Mouse (Mus musculus) embryonic facial prominence, embryonic 11.5 days (tissue): ENCODE results near the gene Bcorl1. TPM values are rescaled to one million over a fixed set of nuclear protein-coding genes. Genes with fewer than 3 reads are reported as not detected.
A peak's percentile ranks its signal among the peaks of the same experiment; 100 is the strongest.

ENCODE experiments used
- ATAC-seq: fragments of 200-750 bp; cut with Nextera tagmentation; replicated peaks from 2 replicates; pipeline ENCODE4 v1.8.0; 2017; ENCODE audit warnings: low read depth; ENCODE audit not compliant: insufficient number of reproducible peaks, low FRiP score, low TSS enrichment
- DNase-seq: peaks from one replicate; pipeline ENCODE4 v3.0.0-alpha.2; 2015; ENCODE audit warnings: low spot score
- H3K27ac ChIP-seq: fragments of 300-500 bp; sonication (generic); replicated peaks from 2 replicates; pipeline ENCODE4 v1.5.1; 2014; ENCODE audit warnings: mild to moderate bottlenecking, low read depth, low read length, control low read depth
- H3K27me3 ChIP-seq: fragments of 300-500 bp; sonication (generic); 2 replicates; pipeline ENCODE4 v1.6.1; 2014; ENCODE audit warnings: mild to moderate bottlenecking, low read length, moderate library complexity, mixed read lengths; ENCODE audit not compliant: control insufficient read depth, insufficient read depth
- H3K36me3 ChIP-seq: fragments of 300-500 bp; sonication (generic); replicated peaks from 2 replicates; pipeline ENCODE4 v1.6.1; 2014; ENCODE audit warnings: low read depth, mild to moderate bottlenecking, low read length, moderate library complexity, mixed read lengths; ENCODE audit not compliant: control insufficient read depth, insufficient read depth
- H3K4me1 ChIP-seq: fragments of 300-500 bp; sonication (generic); 2 replicates; pipeline ENCODE4 v1.6.1; 2014; ENCODE audit warnings: low read length, mixed read lengths; ENCODE audit not compliant: control insufficient read depth, insufficient read depth
- H3K4me2 ChIP-seq: fragments of 300-500 bp; sonication (generic); 2 replicates; pipeline ENCODE4 v1.6.1; 2014; ENCODE audit warnings: low read depth, mild to moderate bottlenecking, control low read depth, low read length, moderate library complexity
- H3K4me3 ChIP-seq: fragments of 300-500 bp; sonication (generic); 2 replicates; pipeline ENCODE4 v1.5.1; 2014; ENCODE audit warnings: low read depth, low read length, control low read depth
- H3K9ac ChIP-seq: fragments of 300-500 bp; sonication (generic); replicated peaks from 2 replicates; pipeline ENCODE4 v1.6.1; 2014; ENCODE audit warnings: mild to moderate bottlenecking, control low read depth, low read length
- H3K9me3 ChIP-seq: fragments of 300-500 bp; sonication (generic); replicated peaks from 2 replicates; pipeline ENCODE4 v1.6.1; 2016; ENCODE audit warnings: mild to moderate bottlenecking, low read length, inconsistent platforms, mixed read lengths; ENCODE audit not compliant: control insufficient read depth
- WGBS: fragments of 180-500 bp; shearing (Covaris S2); extraction: QIAGEN DNeasy Blood & Tissue Kit; methylation state at CpG from one replicate; pipeline ENCODE4 v1.1.7; 2014; 5-methylcytosine and 5-hydroxymethylcytosine counted together
- polyA plus RNA-seq: library from polyadenylated mRNA; unstranded; fragments of >200 nt; fragmentation: Nextera tagmentation; extraction: Ambion mirVana; gene quantifications from 2 replicates; pipeline ENCODE4 v1.2.1, GENCODE M21; 2014

The Bcorl1 gene
- polyA plus RNA-seq, 1 experiment from 2014 or later, result 3.2 TPM

GRCm38 (mm10) chrX:48340441-48341049 is 613 bp upstream of the Bcorl1 start:
- H3K4me3 ChIP-seq, result peak overlapping the region; percentile 53
- no peak for DNase-seq
- H3K9ac ChIP-seq, result peak overlapping the region; percentile 55
- ATAC-seq, result no peak
- no peaks in the 10 kb centered on the region for H3K36me3 ChIP-seq
- H3K9me3 ChIP-seq, result no peaks in the 10 kb centered on the region
- peak overlapping the region; percentile 67 for H3K4me2 ChIP-seq
- no peak overlapping the region for H3K27ac ChIP-seq
- no peaks in the 10 kb centered on the region for H3K4me1 ChIP-seq
- 0 out of 2 replicates have a peak, but pooled peaks cover 3% of the 10 kb centered on the region for H3K27me3 ChIP-seq
- WGBS, result 19% methylated on average over 28 of the region's 35 CpGs

GRCm38 (mm10) chrX:48341621-48342161 is 533 bp downstream of the Bcorl1 start:
- 11% methylated on average over 25 of the region's 73 CpGs for WGBS
- ATAC-seq (peak; percentile 46; the same call in 1 of the 2 replicates), DNase-seq (peak; percentile 64)
- no peak overlapping the region for H3K27ac ChIP-seq
- no peaks in the 10 kb centered on the region for H3K9me3 ChIP-seq
- 0 out of 2 replicates have a peak, but pooled peaks cover 3% of the 10 kb centered on the region for H3K27me3 ChIP-seq
- peak overlapping the region; percentile 53 for H3K4me3 ChIP-seq
- peak overlapping the region; percentile 55 for H3K9ac ChIP-seq
- H3K4me1 ChIP-seq, result no peaks in the 10 kb centered on the region
- peak overlapping the region; percentile 67 for H3K4me2 ChIP-seq
- H3K36me3 ChIP-seq, result no peaks in the 10 kb centered on the region

GRCm38 (mm10) chrX:48342731-48343130 is 1.6 kb downstream of the Bcorl1 start:
- no peak for ATAC-seq

GRCm38 (mm10) chrX:48343461-48343952 is 2.3 kb downstream of the Bcorl1 start:
- Histone ChIP-seq H3K9me3 (no peaks in the 10 kb centered on the region), H3K4me3 (peak overlapping the region; percentile 56), H3K27ac (no peak overlapping the region; the same call in 1 of the 2 replicates), H3K4me2 (peak overlapping the region; percentile 67), H3K4me1 (no peaks in the 10 kb centered on the region), H3K36me3 (no peaks in the 10 kb centered on the region), H3K9ac (peak overlapping the region; percentile 60), H3K27me3 (0 out of 2 replicates have a peak, but pooled peaks cover 3% of the 10 kb centered on the region)
- DNase-seq (peak; percentile 89), ATAC-seq (peak; percentile 87)
- 11% methylated on average over 24 of the region's 36 CpGs for WGBS

More at GRCm38 (mm10) chrX:48342731-48343130, 1.6 kb downstream of the Bcorl1 start:
- Histone ChIP-seq H3K36me3 (no peaks in the 10 kb centered on the region), H3K4me2 (peak overlapping the region; percentile 67), H3K9me3 (no peaks in the 10 kb centered on the region), H3K27ac (no peak overlapping the region), H3K4me1 (no peaks in the 10 kb centered on the region), H3K4me3 (peak overlapping the region; percentile 53), H3K9ac (no peak overlapping the region), H3K27me3 (0 out of 2 replicates have a peak, but pooled peaks cover 3% of the 10 kb centered on the region)
- WGBS, result 21% methylated on average over 16 of the region's 16 CpGs
- DNase-seq, result no peak

GRCm38 (mm10) chrX:48343966-48344642 is 2.9 kb downstream of the Bcorl1 start:
- no peaks in the 10 kb centered on the region for H3K9me3 ChIP-seq
- 7% methylated on average over 27 of the region's 30 CpGs for WGBS
- H3K4me3 ChIP-seq, result peak overlapping the region; percentile 56
- H3K4me2 ChIP-seq, result peak overlapping the region; percentile 50
- H3K9ac ChIP-seq, result peak overlapping the region; percentile 60
- no peaks in the 10 kb centered on the region for H3K4me1 ChIP-seq
- no peak for DNase-seq
- H3K27ac ChIP-seq, result no peak overlapping the region; the same call in 1 of the 2 replicates
- 0 out of 2 replicates have a peak, but pooled peaks have one; percentile 10 for ATAC-seq
- 0 out of 2 replicates have a peak, but pooled peaks cover 3% of the 10 kb centered on the region for H3K27me3 ChIP-seq
- H3K36me3 ChIP-seq, result no peaks in the 10 kb centered on the region

- ATAC-seq, result no peak
- H3K27ac ChIP-seq, result 0 out of 2 replicates have a peak overlapping the region, but pooled peaks have one; percentile 28
Measured at GRCm38 (mm10) chrX:48344643-48345384, 3.7 kb downstream of the Bcorl1 start.

GRCm38 (mm10) chrX:48345385-48345932 is 4.3 kb downstream of the Bcorl1 start:
- 9% methylated on average over 17 of the region's 45 CpGs for WGBS

More at GRCm38 (mm10) chrX:48344643-48345384, 3.7 kb downstream of the Bcorl1 start:
- Histone ChIP-seq H3K4me1 (no peaks in the 10 kb centered on the region), H3K36me3 (no peaks in the 10 kb centered on the region), H3K27me3 (0 out of 2 replicates have a peak, but pooled peaks cover 3% of the 10 kb centered on the region), H3K4me3 (peak overlapping the region; percentile 56), H3K9ac (peak overlapping the region; percentile 60), H3K4me2 (peak overlapping the region; percentile 50), H3K9me3 (no peaks in the 10 kb centered on the region)
- 18% methylated on average over 23 of the region's 61 CpGs for WGBS
- no peak for DNase-seq

More at GRCm38 (mm10) chrX:48345385-48345932, 4.3 kb downstream of the Bcorl1 start:
- Histone ChIP-seq H3K4me1 (no peaks in the 10 kb centered on the region), H3K4me2 (peak overlapping the region; percentile 50), H3K9me3 (no peaks in the 10 kb centered on the region), H3K27me3 (0 out of 2 replicates have a peak, but pooled peaks cover 3% of the 10 kb centered on the region), H3K4me3 (peak overlapping the region; percentile 56), H3K27ac (no peak overlapping the region), H3K9ac (peak overlapping the region; percentile 60), H3K36me3 (no peaks in the 10 kb centered on the region)
- no peak for DNase-seq
- ATAC-seq, result no peak
